Mouse (Mus musculus) naive thymus-derived CD4-positive, alpha-beta T cell, adult 2 months (primary cell): ENCODE measurements around the gene Pnpla2.
A peak's percentile ranks its signal among the peaks of the same experiment; 100 is the strongest.
"Not testable (repeated sequence)": the region's sequence is repeated elsewhere in the genome, so short reads cannot be mapped to it uniquely, and the experiment has no call there.

Source experiments
- DNase-seq: peaks from one replicate; pipeline ENCODE4 v3.0.0-alpha.2; 2011; ENCODE audit warnings: low read depth

Pnpla2 gene

DNA sequence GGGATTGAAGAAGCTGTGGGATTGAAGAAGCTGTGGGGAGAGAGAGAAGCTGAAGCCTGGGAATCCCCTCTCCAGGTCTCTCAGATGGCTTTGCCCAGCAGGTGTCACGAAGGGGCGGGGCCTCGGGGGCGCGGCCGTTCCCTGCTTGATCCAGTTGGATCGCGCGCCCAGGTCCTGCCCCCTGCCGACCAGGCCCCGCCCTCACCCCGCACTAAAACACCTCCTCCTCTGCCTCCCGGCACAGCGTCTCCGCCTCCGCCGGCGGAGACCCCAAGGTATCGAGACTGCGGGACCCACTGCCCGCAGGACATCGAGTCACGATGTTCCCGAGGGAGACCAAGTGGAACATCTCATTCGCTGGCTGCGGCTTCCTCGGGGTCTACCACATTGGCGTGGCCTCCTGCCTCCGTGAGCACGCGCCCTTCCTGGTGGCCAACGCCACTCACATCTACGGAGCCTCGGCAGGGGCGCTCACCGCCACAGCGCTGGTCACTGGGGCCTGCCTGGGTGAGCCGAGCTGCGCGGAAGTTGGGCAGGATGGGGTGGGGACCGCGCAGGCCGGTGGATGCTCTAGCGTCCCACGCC is at the start of gene Pnpla2:
Pnpla2 (plus strand) TSS at position 232 of the 585 bp plus-strand sequence.
- peak; percentile 94 for DNase-seq

DNA sequence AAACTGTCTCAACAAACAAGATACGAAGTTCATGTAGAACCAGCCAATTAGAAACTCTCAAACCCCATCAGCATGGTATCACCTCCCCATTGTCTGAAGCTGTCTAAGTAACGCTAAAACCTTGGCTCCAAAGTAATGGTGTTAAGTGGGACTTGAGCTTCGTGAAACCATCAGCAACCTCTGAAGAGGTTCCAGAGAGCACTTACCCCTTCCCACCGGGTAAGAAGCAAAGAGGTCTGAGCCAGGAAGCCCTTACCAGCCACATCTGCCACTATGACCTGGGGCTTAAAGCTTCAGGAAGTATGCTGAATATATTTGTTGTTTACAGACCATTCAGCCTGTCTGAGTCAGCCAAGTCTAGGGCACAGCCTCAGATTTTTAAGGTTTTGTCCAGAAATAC is 49.5 kb upstream of the Pnpla2 start:
- DNase-seq: no peak

- not testable (repeated sequence) for DNase-seq
These were observed 47.3 kb upstream of the Pnpla2 start for GRCm38 (mm10) chr7:141407670-141408069.

DNA sequence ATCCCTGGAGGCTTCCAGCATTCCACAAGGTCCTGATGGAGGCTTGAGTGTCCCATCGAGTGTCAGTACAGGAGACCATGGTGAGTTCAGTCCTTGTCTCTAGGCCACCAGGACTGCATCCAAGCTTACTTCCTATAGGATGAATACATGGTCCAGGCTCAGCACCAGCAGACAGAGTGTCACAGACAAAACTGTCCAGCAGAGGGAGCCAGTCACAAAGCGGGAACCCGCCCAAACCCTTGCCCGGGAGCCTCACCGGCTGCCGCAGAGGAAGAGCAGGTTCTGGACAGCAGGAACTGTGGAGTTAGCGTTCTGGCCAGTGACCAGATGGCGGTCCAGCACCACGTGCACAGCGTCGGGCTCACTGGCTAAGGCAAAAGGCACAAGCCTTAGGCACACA is 46.2 kb upstream of the Pnpla2 start:
- DNase-seq: peak; percentile 87

- DNase-seq: no peak
These were observed 44.4 kb upstream of the Pnpla2 start for GRCm38 (mm10) chr7:141410631-141411030.

DNA sequence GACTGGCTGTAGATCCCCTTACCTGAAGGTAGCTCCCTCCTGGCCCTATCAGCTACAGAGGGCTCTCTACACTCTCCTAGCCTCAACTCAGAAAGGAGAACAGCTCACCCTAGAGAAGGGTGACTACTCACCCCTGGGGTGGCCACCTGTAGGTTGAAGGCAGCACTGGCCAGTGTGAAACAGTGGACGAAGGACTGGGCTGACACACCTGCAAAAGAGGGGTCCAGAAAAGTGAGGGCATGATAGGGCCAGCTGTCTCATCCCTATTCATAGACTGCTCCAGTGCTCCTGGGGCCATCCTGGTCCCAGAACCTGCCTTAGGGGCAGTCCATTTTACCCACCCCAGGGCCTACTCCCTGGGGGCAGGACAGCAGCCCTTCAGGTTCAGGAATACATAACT is 43.3 kb upstream of the Pnpla2 start:
- DNase-seq: no peak

DNA sequence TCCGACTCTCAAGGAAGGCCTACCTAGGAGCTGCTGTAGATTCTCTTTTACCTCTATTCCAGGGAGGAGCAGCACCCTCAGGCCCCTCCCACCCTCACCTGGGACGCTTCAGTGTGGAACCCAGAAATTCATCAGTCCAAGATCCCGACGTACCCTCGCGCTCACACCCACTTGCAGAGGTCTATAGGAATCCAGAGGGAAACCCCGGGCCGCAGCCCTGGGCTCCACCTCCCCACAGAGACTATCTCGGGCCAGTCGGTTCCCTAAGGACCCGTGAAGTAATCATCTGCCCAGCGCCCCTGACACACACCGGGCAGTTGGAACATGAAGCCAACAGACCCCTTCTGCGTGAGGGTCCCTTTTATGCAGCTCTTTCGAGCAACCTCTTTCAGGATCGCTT is 41.7 kb upstream of the Pnpla2 start:
- DNase-seq: no peak

GRCm38 (mm10) chr7:141413809-141414584 is 41.0 kb upstream of the Pnpla2 start, which contains the start of gene Gatd1:
TSS of gene Gatd1 (minus strand) at chr7:141414136.
- peak; percentile 100 for DNase-seq

GRCm38 (mm10) chr7:141416144-141416841 is 38.7 kb upstream of the Pnpla2 start:
- no peak for DNase-seq

GRCm38 (mm10) chr7:141417731-141418681 is 37.0 kb upstream of the Pnpla2 start:
- no peak for DNase-seq

DNA sequence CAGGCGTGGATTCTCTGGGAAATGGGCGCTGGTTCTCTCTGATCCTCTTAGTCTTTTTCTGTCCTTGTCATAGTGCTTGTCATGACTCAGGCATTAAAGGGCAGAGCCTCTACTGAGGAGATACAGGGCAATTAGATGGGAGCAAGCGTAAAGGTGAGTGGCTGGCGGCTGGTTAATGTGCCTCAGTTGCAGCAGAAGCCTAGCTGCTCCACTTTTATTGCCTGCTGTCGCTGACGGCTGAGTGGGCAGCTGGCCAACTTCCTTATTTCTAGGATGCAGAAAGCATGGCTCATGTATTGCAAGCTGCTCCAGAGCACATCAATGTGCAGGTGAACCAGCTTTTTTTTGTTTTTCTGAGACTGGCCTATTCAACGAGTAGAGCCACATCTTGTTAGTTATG is 36.0 kb upstream of the Pnpla2 start:
- DNase-seq: no peak

- DNase-seq: no peak
These were observed 34.8 kb upstream of the Pnpla2 start for GRCm38 (mm10) chr7:141420030-141420702.

DNA sequence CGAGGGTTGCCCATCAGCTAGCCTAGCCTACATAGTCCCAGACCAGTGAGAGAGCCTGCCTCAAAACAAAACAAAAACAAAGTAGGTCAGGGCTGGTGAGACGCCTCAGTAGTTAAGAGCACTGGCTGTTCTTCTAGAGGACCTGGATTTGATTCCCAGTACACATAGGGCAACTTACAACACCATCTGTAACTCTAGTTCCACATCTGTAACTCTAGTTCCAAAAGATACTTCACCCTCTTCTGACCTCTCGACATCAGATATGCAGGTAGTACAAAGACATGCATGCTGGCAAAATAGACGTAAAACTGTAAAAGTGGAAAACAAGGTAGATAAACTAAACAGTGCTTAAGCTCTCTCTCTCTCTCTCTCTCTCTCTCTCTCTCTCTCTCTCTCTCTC is 31.2 kb upstream of the Pnpla2 start:
- no peak for DNase-seq

GRCm38 (mm10) chr7:141426948-141427730 is 27.9 kb upstream of the Pnpla2 start:
- DNase-seq: no peak

DNA sequence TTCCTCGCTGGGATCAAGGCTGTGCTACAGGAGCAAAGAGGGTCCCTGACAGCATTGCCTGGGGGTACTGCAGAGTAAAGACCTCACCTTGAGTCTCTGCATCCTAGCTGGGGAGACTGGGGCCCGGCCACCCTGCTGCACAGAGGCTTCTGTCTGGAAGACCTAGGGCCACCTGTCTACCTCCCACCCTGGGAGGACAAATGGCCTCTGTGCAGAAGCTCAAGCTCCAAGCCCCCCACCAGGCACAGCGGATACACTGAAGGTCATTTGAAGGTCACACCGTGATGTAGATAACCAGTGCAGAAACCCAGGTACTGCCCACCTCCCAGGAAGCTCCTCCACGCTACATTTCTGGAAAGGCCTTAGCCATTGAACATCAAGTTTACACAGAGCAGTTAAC is 26.3 kb upstream of the Pnpla2 start:
- DNase-seq: no peak

DNA sequence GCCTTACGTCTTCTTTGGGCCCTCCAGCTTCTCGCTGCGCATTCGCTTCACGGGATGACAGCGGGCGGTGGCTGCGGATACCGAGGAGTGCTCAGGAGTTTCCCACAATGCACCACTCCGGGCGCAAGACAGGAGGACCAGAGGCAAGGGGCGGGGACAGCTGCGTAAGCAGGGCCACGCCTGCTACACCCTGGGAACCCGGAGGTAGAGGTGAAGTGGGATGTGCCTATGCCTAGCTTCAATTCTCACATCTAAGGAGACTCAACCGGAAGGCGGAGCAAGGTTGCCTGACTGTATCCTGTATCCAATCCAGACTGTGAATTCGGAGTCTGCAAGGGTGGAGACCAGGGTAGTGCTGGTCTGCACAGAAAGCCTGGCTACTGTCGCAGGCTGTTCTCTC is 25.7 kb upstream of the Pnpla2 start, which contains the start of gene Cend1:
Cend1 (minus strand) TSS at position 182 of the 400 bp plus-strand sequence.
- DNase-seq: no peak

- no peak for DNase-seq
These were observed 25.0 kb upstream of the Pnpla2 start for GRCm38 (mm10) chr7:141429840-141430584.

GRCm38 (mm10) chr7:141430585-141431240 is 24.3 kb upstream of the Pnpla2 start:
- DNase-seq: no peak
